9 mouse cellular contexts compared by ENCODE assay signal in genomic region chr19:5730314-5731186, GRCm38 (mm10). TPM values are rescaled to one million over a fixed set of nuclear protein-coding genes. Genes with fewer than 3 reads are reported as not detected.
A peak's percentile ranks its signal among the peaks of the same experiment; 100 is the strongest.
DNase-seq lines count a peak whose midpoint lies in the region; ATAC-seq and TF ChIP-seq lines count a peak whose summit lies in the region.
"Had no signal": no experiment of that assay in that cellular context is flagged by ENCODE, and none has a peak within 500 bp of the region (broad histone marks: within the 10 kb centered on the region; RNA-seq: fewer than 3 reads in every experiment).

No protein-coding gene starts in this region.

- H3K4me2 ChIP-seq in kidney, embryonic 15.5 days = peak overlapping the region; percentile 87
- H3K4me2 ChIP-seq in midbrain, postnatal 0 days (ENCODE audit: low read depth, low read length, poor library complexity, severe bottlenecking) = peak overlapping the region; percentile 95

- H3K4me3 ChIP-seq in gastrocnemius, adult 2 months = peak overlapping the region; percentile 82
- peak overlapping the region; percentile 97 for H3K4me3 ChIP-seq in E14TG2a.4 (replicated peaks; ENCODE audit: low read length)
- peak overlapping the region; percentile 88 for H3K4me3 ChIP-seq in forebrain, embryonic 10.5 days
- peak overlapping the region; percentile 97 for H3K4me3 ChIP-seq in kidney, embryonic 15.5 days (replicated peaks)
- peak overlapping the region; percentile 69 for H3K4me3 ChIP-seq in midbrain, postnatal 0 days (ENCODE audit: low read depth, low read length)

- intact Hi-C loops in gastrocnemius, adult 2 months (cut with DNase I) = loop anchor here (2.0 kb wide), 1 partner anchor 40 kb away; the partner anchor contains the start of gene Scyl1

- H3K9ac ChIP-seq in kidney, embryonic 15.5 days = peak overlapping the region; percentile 75
- peak overlapping the region; percentile 73 for H3K9ac ChIP-seq in midbrain, postnatal 0 days (replicated peaks; ENCODE audit: low read length, poor library complexity, severe bottlenecking)

- peaks cover 22% of the 10 kb centered on the region for H3K36me3 ChIP-seq in E14TG2a.4 (ENCODE audit: insufficient read depth, low read length)
- peaks cover 23% of the 10 kb centered on the region for H3K36me3 ChIP-seq in forebrain, embryonic 10.5 days (replicated peaks)
- H3K36me3 ChIP-seq in kidney, embryonic 15.5 days = peaks cover 4% of the 10 kb centered on the region; the same call in 1 of the 2 replicates
- no peaks in the 10 kb centered on the region; the same call in 1 of the 2 replicates for H3K36me3 ChIP-seq in midbrain, postnatal 0 days (ENCODE audit: insufficient read depth, low read length)

- H3K4me1 ChIP-seq in E14TG2a.4 (replicated peaks; ENCODE audit: low read depth, low read length) = peaks cover 60% of the 10 kb centered on the region
- peaks cover 65% of the 10 kb centered on the region for H3K4me1 ChIP-seq in forebrain, embryonic 10.5 days
- peaks cover 55% of the 10 kb centered on the region for H3K4me1 ChIP-seq in kidney, embryonic 15.5 days
- H3K4me1 ChIP-seq in midbrain, postnatal 0 days (ENCODE audit: insufficient read depth, low read length) = peaks cover 32% of the 10 kb centered on the region; the same call in 1 of the 2 replicates

- WGBS in forebrain, embryonic 10.5 days = 77% methylated on average over 29 of the region's 29 CpGs
- WGBS in kidney, embryonic 15.5 days = 76% methylated on average over 29 of the region's 29 CpGs
- WGBS in midbrain, postnatal 0 days = 73% methylated on average over 29 of the region's 29 CpGs

- no peaks in the 10 kb centered on the region for H3K9me3 ChIP-seq in E14TG2a.4 (ENCODE audit: low read length)
- no peaks in the 10 kb centered on the region for H3K9me3 ChIP-seq in forebrain, embryonic 10.5 days
- H3K9me3 ChIP-seq in kidney, embryonic 15.5 days (replicated peaks) = no peaks in the 10 kb centered on the region
- no peaks in the 10 kb centered on the region for H3K9me3 ChIP-seq in midbrain, postnatal 0 days (ENCODE audit: low read length)

- peaks cover 30% of the 10 kb centered on the region for H3K27me3 ChIP-seq in E14TG2a.4 (ENCODE audit: insufficient read depth, low read length)
- H3K27me3 ChIP-seq in forebrain, embryonic 10.5 days (ENCODE audit: poor library complexity, severe bottlenecking) = peaks cover 17% of the 10 kb centered on the region
- no peaks in the 10 kb centered on the region; the same call in 1 of the 2 replicates for H3K27me3 ChIP-seq in kidney, embryonic 15.5 days
- no peaks in the 10 kb centered on the region for H3K27me3 ChIP-seq in midbrain, postnatal 0 days (ENCODE audit: insufficient read depth, low read length)

- peak overlapping the region; percentile 95 for H3K27ac ChIP-seq in gastrocnemius, adult 2 months
- H3K27ac ChIP-seq in forebrain, embryonic 10.5 days = peak overlapping the region; percentile 84
- H3K27ac ChIP-seq in kidney, embryonic 15.5 days = peak overlapping the region; percentile 94; the same call in 1 of the 2 replicates
- H3K27ac ChIP-seq in midbrain, postnatal 0 days (ENCODE audit: low read depth, low read length) = no peak overlapping the region; the same call in 1 of the 2 replicates

- peak; percentile 22; the same call in 1 of the 2 replicates for TF ChIP-seq CTCF in gastrocnemius, adult 2 months (IDR thresholded peaks at IDR 0.05)
- TF ChIP-seq CTCF in E14TG2a.4 (conservative IDR thresholded peaks at IDR 0.05; ENCODE audit: low read length) = no peak
- no peak for TF ChIP-seq CTCF in midbrain, postnatal 0 days (IDR thresholded peaks at IDR 0.05)

- no peak for DNase-seq in gastrocnemius, adult 2 months
- no peak for DNase-seq in gastrocnemius, postnatal 4 days (ENCODE audit: low spot score in 2 of 2)
- no peak for DNase-seq in forebrain, embryonic 10.5 days (ENCODE audit: extremely low spot score, low spot score)
- DNase-seq in midbrain, postnatal 0 days (ENCODE audit: low spot score) = no peak
- DNase-seq in urinary bladder, postnatal 4 days (ENCODE audit: low spot score in 2 of 2) = no peak
- DNase-seq in T-cell, adult 2 months (ENCODE audit: low spot score) = no peak

- ATAC-seq in kidney, embryonic 15.5 days (replicated peaks; ENCODE audit: low FRiP score) = no peak
- ATAC-seq in midbrain, postnatal 0 days (ENCODE audit: low FRiP score) = no peak

RNA-seq across cellular contexts. Expression of gene Fam89b, which starts 1.1 kb away (rescaled TPM):
- total RNA-seq in gastrocnemius, adult 2 months (2021) = 10 to 100 TPM; 22.2 to 22.6 TPM
- total RNA-seq in gastrocnemius, postnatal 4 days (2021) = 10 to 100 TPM; 58.8 to 59.1 TPM
- 120 and 127 TPM in 2 replicates for polyA plus RNA-seq in forebrain, embryonic 10.5 days (2016; fragmentation: Nextera tagmentation; extraction: Ambion mirVana)
- 89.0 and 91.4 TPM in 2 replicates for polyA plus RNA-seq in kidney, embryonic 15.5 days (2015; fragmentation: Nextera tagmentation; extraction: Ambion mirVana)
- total RNA-seq in midbrain, postnatal 0 days (2014; rRNA removed) = 161 and 178 TPM in 2 replicates
- 126 TPM in 2 replicates for polyA plus RNA-seq in midbrain, postnatal 0 days (2015; fragmentation: Nextera tagmentation; extraction: Ambion mirVana)

RNA-seq across cellular contexts. Expression of gene Ehbp1l1, which starts 4.4 kb away (rescaled TPM):
- total RNA-seq in gastrocnemius, adult 2 months (2021) = 100 to 1,000 TPM; 218 to 220 TPM
- total RNA-seq in gastrocnemius, postnatal 4 days (2021) = 100 to 1,000 TPM; 250 to 260 TPM
- 6.6 and 8.4 TPM in 2 replicates for polyA plus RNA-seq in forebrain, embryonic 10.5 days (2016; fragmentation: Nextera tagmentation; extraction: Ambion mirVana)
- 20.5 and 25.9 TPM in 2 replicates for polyA plus RNA-seq in kidney, embryonic 15.5 days (2015; fragmentation: Nextera tagmentation; extraction: Ambion mirVana)
- 25.6 and 26.3 TPM in 2 replicates for total RNA-seq in midbrain, postnatal 0 days (2014; rRNA removed)
- 65.2 and 65.4 TPM in 2 replicates for polyA plus RNA-seq in midbrain, postnatal 0 days (2015; fragmentation: Nextera tagmentation; extraction: Ambion mirVana)

RNA-seq across cellular contexts. Expression of gene Ltbp3, which starts 10.2 kb away (rescaled TPM):
- total RNA-seq in gastrocnemius, adult 2 months (2021) = 10 to 100 TPM; 32.4 to 44.6 TPM
- 100 to 1,000 TPM; 116 to 137 TPM for total RNA-seq in gastrocnemius, postnatal 4 days (2021)
- polyA plus RNA-seq in forebrain, embryonic 10.5 days (2016; fragmentation: Nextera tagmentation; extraction: Ambion mirVana) = 2.6 and 4.9 TPM in 2 replicates
- 18.5 and 18.8 TPM in 2 replicates for polyA plus RNA-seq in kidney, embryonic 15.5 days (2015; fragmentation: Nextera tagmentation; extraction: Ambion mirVana)
- total RNA-seq in midbrain, postnatal 0 days (2014; rRNA removed) = 28.8 and 29.3 TPM in 2 replicates
- polyA plus RNA-seq in midbrain, postnatal 0 days (2015; fragmentation: Nextera tagmentation; extraction: Ambion mirVana) = 9.1 and 12.8 TPM in 2 replicates

RNA-seq across cellular contexts. Expression of gene Kcnk7, which starts 26.4 kb away (rescaled TPM):
- total RNA-seq in gastrocnemius, adult 2 months (2021) = not detected
- not detected for total RNA-seq in gastrocnemius, postnatal 4 days (2021)
- polyA plus RNA-seq in forebrain, embryonic 10.5 days (2016; fragmentation: Nextera tagmentation; extraction: Ambion mirVana) = 0.19 TPM in 1 of 2 replicates, not detected in the other
- polyA plus RNA-seq in kidney, embryonic 15.5 days (2015; fragmentation: Nextera tagmentation; extraction: Ambion mirVana) = 0.15 and 0.38 TPM in 2 replicates
- not detected in 2 replicates for total RNA-seq in midbrain, postnatal 0 days (2014; rRNA removed)
- polyA plus RNA-seq in midbrain, postnatal 0 days (2015; fragmentation: Nextera tagmentation; extraction: Ambion mirVana) = 0.47 and 0.49 TPM in 2 replicates
- total RNA-seq: hematopoietic stem cell, adult 5-6 weeks had no signal

RNA-seq across cellular contexts. Expression of gene Scyl1, which starts 40.7 kb away (rescaled TPM):
- 10 to 100 TPM; 71.2 to 78.6 TPM for total RNA-seq in gastrocnemius, adult 2 months (2021)
- 10 to 100 TPM; 71.7 to 75.6 TPM for total RNA-seq in gastrocnemius, postnatal 4 days (2021)
- 63.4 and 64.6 TPM in 2 replicates for polyA plus RNA-seq in forebrain, embryonic 10.5 days (2016; fragmentation: Nextera tagmentation; extraction: Ambion mirVana)
- 69.6 and 76.0 TPM in 2 replicates for polyA plus RNA-seq in kidney, embryonic 15.5 days (2015; fragmentation: Nextera tagmentation; extraction: Ambion mirVana)
- 95.2 and 108 TPM in 2 replicates for total RNA-seq in midbrain, postnatal 0 days (2014; rRNA removed)
- polyA plus RNA-seq in midbrain, postnatal 0 days (2015; fragmentation: Nextera tagmentation; extraction: Ambion mirVana) = 84.2 and 85.8 TPM in 2 replicates
